Mouse (Mus musculus) CH12.LX (cell line): ENCODE results near the gene Psmb8.

Experiments used
- CTCF ChIP-seq, 2 experiments: IDR thresholded peaks in 1 of 2; conservative IDR thresholded peaks in 1 of 2; 2 replicates each; pipeline ENCODE4 v1.5.1; 2011 to 2012; ENCODE audit warnings: low read depth in 2 of 2, low read length in 2 of 2, improper control_type of control experiment in 1 of 2, inconsistent platforms in 1 of 2, mild to moderate bottlenecking in 1 of 2, moderate library complexity in 1 of 2
- EP300 ChIP-seq: IDR thresholded peaks from 2 replicates; pipeline ENCODE4 v1.6.1; 2011; ENCODE audit warnings: low read length, improper control_type of control experiment
- PAX5 ChIP-seq: IDR thresholded peaks from 2 replicates; pipeline ENCODE4 v1.6.1; 2012; ENCODE audit warnings: low read length, inconsistent platforms, mixed read lengths

DNA sequence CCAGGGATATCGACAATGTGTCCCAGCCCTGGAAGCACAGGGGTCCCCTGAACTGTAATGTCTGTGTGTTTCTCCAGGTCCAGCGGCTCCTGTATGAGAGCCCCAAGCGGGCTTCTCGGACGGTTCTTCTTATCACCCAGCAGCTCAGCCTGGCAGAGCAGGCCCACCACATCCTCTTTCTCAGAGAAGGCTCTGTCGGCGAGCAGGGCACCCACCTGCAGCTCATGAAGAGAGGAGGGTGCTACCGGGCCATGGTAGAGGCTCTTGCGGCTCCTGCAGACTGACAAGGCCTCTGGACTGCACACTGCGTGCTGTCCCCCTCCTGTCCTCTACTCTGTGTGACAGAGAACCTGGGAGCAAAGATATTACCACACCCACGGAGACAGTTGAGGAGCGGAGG lies 1.0 kb upstream of the Psmb8 start:
- no peak for TF ChIP-seq PAX5
- no peak for TF ChIP-seq CTCF (conservative IDR thresholded peaks at IDR 0.05 in 1 of 2, IDR thresholded peaks at IDR 0.05 in 1 of 2; ENCODE audit: low read depth in 2 of 2, low read length in 2 of 2)
- TF ChIP-seq EP300, result 0 out of 2 replicates have a peak, but pooled peaks have one; percentile 30
